Mouse (Mus musculus) B cell, adult 2 months (primary cell): ENCODE measurements around the gene Sgms1.
"Not testable (repeated sequence)": the region's sequence is repeated elsewhere in the genome, so short reads cannot be mapped to it uniquely, and the experiment has no call there.

ENCODE experiments used
- DNase-seq, 2 experiments: peaks; one replicate each; pipeline ENCODE4 v3.0.0; 2022

Gene Sgms1

DNA sequence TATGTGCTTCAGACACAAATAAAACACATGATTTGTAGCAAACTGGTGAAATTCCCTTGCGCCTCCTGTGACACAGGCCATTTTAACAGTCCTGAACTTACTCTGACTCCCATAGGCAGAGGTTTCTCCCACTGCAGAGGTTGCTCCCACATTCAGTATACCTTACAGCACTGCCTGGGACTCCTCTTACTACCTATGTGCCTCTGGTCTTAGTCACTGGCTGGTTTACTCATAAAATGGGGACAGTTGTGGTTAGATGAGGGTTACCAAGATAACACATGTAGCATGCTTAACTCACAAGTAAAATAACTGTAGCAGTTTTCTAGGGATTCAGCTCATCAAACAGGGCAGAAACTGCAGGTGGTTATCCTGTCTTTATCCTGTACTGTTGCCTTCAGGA is 268.7 kb downstream of the Sgms1 start:
- DNase-seq = no peak

DNA sequence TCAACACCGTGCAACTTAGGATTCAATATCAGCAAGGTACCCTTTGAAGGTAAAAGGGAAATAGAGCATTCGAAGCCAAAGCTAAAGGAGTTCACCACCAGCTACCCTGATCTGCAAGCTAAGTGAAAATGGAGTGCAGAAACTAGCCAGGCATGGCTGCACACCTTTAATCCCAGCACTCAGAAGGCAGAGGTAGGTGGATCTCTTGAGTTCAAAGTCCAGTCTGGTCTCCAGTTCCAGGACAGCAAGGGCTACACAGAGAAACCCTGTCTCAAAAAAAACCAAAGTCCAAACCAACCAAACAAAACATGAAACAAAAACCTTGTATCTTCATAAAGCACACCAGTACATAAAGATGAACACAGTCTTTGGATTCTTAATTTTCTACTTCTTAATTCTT is 269.8 kb downstream of the Sgms1 start:
- no peak for DNase-seq

DNA sequence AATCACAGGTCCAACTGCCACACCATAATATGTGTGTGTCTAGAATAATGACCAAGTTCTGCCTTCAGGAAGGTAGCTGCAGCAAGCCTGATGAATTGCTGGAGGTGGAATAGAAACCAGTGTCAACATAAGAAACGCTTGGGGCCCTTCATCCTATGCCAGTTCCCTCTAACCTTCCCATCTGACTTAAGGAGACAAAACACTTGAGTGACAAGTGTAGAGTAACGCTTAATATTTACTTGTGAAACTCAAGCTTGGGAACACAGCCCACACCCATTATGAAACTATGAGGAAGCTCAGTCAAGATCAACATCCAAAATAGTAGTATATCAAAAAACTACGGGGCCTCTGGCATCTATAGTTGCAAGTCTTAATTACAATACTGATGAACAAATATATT is 271.0 kb downstream of the Sgms1 start:
- DNase-seq = no peak

DNA sequence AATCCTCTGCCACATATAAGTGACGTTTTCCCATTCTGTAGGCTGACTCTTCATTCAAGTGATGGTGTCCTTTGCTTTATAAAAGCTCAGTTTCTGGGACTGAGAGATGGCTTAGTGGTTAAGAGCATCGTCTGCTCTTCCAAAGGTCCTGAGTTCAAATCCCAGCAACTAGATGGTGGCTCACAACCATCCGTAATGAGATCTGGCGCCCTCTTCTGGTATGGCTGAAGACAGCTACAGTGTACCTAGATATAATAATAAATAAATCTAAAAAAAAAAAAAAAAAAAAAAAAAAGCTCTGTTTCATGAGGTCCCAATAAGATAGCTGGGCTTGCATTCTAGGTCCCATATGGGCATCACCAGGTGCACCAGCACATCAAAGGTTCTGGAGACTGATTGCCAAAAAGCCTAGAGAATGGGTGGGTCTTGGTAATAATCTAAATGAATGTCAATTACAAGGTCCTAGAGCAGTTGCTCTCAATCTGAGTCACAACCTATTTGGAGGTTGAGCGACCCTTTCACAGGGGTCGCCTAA is 272.0 kb downstream of the Sgms1 start:
- DNase-seq = peak; percentile 52 to 55

DNA sequence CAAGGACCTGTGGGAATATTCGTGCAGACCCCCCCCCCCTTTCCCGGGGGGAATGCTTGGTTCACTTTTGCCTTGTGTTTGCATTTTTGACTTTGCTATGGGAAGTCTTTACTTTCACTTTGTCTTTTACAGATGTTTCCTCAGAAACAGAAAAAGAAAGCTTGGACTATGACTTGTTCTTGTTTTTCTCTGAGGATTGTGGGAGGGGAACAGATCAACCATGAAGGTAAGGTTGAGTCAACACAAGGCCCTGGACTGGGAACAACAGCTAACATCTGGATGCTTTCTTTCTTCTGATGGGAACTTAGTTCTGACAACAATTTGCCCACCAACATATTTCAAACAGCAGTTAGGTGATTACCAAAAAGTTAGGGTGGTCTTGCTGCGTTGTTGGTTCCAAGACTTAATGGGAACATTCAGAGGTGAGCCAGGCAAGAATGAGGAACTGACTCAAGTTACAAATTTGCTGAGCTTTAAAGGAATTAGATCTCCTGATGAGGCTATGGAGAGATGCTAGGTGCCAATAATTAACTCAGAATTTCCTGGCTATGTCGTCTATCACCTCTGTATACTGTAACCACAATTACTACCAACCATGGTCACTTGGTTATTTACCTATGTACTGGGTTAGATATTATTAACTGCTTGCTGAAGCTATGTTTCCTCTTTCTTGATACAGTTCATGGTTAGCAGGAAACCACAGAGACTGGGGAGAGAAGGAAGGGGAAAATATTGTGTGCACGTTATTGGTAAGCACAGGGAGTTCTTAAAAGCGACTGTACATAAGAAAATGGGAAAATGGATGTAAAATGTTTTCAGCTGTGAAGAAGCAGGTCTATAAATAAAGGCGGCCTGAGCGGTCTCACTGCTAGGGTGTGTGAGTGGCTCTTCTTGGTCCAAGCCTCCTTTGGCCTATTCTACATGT is 277.4 kb downstream of the Sgms1 start:
- peak; percentile 27 to 34 for DNase-seq

DNA sequence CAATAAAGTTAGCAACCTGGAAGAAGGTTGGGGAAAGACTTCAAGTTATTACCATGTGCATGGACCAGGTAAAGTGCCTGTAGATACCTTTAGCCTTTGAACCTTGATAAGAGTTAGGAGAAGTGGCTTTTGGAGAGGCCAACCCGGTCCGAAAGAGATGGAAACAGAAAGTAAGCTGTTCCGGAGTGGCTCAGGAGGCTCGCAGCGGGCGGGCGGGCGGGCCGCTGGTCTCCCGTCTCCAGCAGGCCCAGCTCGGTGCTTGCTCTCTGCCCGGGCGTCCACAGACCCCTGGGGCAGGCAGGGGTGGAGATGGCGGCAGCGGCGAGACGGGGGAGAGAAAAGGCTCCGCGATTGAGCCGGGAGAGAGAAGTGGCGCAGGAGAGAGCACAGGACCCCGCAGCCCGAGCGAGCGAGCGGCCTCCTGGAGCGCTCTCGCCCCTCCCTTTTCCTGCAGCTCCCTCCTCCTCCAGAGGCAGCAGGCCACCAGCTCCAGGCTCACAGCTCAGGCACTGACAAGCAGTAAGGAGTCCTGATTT is 281.7 kb downstream of the Sgms1 start, which contains the start of gene Asah2:
TSS of gene Asah2 (minus strand) at position 441 of the 536 bp plus-strand sequence.
- peak; percentile 68 to 75 for DNase-seq

DNA sequence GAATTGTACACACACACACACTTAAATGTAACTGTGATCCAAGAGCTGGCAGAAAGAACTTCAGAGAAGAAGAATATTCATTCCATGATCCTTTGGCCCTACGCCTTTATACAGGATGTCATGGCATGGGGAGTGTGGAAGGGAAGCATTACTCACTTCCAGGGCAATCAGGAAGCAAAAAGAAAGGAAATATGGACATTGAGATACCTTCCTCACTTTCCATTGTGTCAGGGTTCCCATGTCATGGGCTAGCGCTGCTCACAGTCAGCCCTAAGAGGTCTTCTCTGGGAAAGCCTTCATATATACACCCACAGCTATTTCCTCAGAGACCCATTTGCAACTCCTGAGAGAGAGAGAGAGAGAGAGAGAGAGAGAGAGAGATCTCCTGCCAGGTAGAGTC is 282.8 kb downstream of the Sgms1 start:
- no peak for DNase-seq

DNA sequence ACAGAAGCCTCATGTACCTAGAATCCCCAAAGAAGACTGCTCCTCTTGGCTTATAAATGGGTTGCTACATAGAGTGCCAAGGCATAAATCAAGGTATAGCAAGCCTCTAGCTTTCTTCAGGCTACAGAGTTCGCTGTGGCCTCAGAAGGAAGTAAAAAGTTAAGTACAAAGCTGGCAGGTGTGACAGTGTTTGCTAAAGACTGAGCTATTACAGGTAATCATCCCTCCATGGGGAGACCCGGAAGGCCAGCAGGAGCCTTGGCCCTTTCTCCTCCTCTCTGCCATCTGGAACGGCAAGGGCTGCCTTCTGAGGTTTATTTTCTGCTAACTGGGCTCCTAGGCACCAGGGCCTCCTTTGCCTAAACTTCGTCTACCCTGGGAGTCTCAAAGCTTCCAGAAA is 285.3 kb downstream of the Sgms1 start:
- no peak for DNase-seq

DNA sequence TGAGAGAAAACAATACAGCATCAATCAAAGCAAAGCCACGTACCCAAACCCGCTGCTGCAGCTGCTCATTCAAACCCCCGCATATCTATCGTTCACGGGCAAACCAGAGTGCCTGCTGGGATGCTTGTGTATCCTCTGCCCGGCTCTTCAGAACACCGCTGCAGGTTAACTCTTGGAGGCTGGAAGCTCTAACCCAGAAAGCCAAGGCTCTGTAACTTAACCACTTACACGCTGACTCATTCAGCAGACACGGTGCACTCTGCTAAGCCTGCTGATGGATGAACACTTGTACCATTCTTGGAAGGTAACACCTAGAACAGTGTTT is 286.6 kb downstream of the Sgms1 start:
- no peak for DNase-seq

DNA sequence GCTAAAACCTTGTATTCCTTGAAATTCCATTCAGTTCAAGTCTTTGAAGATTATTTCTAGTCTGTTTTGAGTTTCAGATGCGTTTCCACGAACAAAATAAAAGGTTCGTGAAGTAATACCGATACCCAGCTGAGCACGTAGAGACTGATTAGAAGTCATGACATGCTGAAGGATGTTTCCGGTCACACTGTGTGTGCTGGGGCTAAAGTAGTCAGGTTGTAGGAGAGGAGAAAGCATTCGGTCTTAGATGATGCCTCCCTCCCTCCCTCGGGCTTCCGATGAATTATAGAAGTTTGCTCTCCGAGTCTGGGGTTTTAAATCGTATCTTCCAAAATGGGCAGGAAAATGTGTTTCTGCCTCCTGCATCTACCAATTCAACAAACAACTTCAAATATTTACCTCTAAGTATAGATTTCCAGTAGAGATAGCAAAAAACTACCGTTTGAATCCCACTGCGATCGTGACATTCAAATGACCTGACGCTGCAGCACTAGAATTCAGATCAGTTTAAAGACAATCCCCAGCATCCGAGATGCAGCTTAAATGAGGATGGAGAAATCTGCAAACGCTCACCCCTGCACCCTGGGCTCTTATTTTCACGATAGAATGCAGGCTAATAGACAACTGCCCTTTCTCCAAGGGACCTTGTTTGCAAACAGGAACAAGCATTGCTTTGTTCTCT is 287.1 kb downstream of the Sgms1 start:
- no peak for DNase-seq

DNA sequence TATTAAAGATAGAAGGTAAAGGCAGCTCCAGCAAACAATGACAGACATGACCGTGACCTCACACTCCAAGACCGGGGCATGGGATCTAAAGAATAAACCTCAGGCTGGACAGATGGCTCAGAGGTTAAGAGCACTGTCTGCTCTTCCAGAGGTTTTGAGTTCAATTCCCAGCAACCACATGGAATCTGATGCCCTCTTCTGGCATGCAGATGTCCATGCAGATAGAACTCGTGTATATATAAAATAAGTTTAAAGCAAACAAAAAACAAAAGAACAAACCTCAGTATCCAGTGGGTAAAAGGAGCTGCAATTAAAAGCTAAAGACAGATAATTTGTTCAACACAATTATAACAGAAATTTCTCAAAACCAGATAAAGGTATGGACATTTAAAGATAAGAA is 290.9 kb downstream of the Sgms1 start:
- no peak for DNase-seq

DNA sequence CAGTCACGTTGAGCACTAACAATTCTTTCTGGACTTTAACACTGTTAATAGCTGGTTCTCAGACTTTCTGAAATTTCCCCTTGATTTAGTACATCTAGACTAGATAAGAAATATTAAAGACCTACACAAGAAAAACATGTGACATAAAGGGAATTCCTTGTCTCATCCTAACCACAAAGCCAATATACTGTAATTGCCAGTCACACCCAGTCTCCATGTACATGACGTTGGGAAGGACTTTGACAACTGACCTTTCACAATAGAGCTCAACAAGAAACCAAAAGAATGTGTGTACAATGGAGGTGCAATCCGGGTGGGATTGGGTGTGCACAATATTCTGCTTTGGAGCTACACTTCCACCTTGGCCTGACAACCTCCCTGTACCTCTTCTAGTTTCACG is 297.2 kb downstream of the Sgms1 start:
- DNase-seq = no peak

DNA sequence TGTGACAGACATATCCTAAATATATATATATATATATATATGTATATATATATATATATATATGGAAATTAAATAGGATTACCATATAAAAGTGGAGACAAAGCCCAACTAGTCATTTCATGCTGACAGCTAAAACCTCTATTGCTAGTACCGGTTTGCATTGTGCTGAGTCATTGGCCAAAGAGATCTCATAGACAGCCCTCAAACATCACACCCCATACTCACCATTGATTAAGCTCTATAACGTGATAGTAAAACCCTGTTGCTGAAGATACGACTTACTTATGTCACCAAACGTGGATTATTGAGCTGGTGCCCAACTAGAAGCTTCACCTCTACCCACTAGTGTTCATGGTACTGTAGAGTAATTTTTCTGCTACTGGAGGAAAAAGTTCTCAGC is 298.7 kb downstream of the Sgms1 start:
- no peak for DNase-seq

DNA sequence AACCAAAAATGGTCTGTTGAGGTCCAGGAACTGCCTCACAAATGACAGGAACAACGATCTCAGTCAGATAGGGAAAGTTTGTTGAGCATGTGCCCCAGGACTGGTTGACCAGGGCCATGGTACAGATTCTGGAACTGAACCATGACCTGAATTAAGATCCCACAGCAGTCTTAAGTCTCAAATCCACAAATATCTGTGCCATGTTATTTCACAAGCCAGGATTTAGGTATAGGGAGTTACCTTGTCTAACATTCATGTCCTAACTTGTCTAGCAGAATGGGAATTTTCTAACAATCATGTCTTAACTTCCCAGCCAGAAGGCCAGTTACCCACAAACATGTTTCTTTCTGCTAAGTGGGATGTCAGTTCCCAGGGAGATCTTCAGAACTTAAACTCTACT is 300.9 kb downstream of the Sgms1 start:
- no peak for DNase-seq

DNA sequence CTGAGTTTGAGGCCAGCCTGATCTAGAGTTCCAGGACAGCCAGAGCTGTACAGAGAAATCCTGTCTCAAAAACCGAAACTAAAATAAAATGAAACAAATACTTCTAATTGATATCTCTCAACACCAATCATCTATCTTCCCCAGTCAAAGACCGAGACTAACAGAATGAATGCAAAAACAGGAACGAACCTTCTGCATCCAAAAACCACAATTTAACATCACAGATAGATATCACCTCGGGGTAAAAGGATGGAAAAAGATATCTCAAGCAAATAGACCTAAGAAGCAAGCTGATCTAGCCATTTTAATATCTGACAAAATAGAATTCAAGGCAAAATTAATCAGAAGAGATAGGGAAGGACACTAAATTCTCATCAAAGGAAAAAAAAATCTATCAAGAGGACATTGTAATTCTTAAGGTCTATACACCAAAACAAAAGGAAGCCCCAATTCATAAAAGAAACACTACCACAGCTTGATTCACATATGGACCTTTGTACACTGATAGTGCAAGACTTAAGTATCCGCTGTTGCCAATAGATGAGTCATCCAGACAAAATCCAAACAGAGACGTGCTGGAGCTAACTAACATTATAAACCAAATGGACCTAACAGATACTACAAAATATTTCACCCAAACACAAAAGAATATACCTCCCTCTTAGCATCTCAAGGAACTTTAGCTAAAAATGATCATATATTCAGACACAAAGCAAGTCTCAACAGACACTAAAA is 301.6 kb downstream of the Sgms1 start:
- DNase-seq = no peak

DNA sequence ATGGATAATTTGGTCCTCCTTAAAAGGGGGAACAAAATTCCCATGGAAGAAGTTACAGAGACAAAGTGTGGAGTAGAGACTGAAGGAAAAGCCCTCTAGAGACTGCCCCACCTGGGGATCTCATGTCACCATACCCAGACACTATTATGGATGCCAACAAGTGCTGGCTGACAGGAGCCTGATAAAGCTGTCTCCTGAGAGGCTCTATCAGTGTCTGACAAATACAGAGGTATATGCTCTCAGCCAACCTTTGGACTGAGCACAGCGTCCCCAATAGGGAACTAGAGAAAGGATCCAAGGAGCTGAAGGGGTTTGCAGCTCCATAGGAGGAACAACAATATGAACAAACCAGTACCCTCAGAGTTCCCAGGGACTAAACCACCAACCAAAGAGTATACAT is 304.7 kb downstream of the Sgms1 start:
- not testable (repeated sequence) for DNase-seq
